Mouse (Mus musculus) thymus, postnatal 14 days (tissue): ENCODE data around the gene Olfr1447.

ENCODE experiments used
- DNase-seq: peaks from one replicate; pipeline ENCODE4 v3.0.0; 2021

The Olfr1447 gene

DNA sequence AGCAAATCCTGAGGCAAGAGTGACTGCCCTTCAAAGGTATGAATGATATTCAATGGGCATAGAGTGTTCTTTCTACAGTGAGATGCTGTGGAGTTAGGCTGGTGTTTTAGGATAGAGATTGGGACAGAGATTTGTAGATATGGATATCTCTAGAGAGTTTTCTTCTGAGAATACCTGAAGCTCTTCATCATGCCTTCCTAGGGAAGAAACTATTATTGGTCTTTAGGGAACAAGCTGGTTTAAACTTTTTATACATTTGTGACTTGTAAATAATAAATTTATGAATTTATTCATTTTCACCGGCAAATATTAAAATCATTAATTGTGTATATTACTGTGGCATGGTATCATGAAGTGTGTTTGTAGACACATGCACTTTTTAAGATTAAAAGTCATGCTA lies at the start of gene Olfr1447:
TSS of gene Olfr1447 (minus strand) at position 101 of the 400 bp plus-strand sequence.
- no peak for DNase-seq

DNA sequence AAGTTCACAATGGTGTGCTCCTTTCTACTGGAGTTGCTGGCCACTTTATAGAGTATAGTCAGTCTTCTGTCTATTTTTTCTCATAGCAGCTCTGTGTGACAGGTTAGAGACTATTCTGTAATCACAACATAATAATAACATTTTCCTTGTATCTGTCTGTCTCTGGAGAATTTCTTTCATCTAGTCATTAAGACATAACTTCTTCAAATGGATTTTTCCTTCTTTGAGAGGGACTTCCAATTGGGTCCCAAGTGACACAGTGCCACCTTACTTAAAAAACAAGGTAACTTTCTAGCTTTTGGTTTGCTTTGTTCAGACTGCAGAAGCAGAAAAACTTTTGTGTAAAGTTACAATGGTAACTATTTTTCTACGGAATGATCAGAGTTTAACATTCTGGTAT lies 46.4 kb upstream of the Olfr1447 start, which contains the start of gene Olfr1450:
TSS of gene Olfr1450 (plus strand) at position 301 of the 400 bp plus-strand sequence.
- no peak for DNase-seq

- no peak for DNase-seq
These were observed 27.0 kb upstream of the Olfr1447 start, which contains the start of gene Olfr1449 for GRCm38 (mm10) chr19:12930540-12930939. TSS of gene Olfr1449 (plus strand) at chr19:12930840.

GRCm38 (mm10) chr19:12924319-12924718 lies 20.8 kb upstream of the Olfr1447 start, which contains the start of gene Olfr1448:
TSS of gene Olfr1448 (minus strand) at chr19:12924419.
- DNase-seq: no peak

GRCm38 (mm10) chr19:12893424-12893823 lies 10.1 kb downstream of the Olfr1447 start, which contains the start of gene Olfr1446:
TSS of gene Olfr1446 (minus strand) at chr19:12893524.
- no peak for DNase-seq

GRCm38 (mm10) chr19:12883555-12883954 lies 20.0 kb downstream of the Olfr1447 start, which contains the start of gene Olfr1445:
TSS of gene Olfr1445 (plus strand) at chr19:12883855.
- DNase-seq: no peak

DNA sequence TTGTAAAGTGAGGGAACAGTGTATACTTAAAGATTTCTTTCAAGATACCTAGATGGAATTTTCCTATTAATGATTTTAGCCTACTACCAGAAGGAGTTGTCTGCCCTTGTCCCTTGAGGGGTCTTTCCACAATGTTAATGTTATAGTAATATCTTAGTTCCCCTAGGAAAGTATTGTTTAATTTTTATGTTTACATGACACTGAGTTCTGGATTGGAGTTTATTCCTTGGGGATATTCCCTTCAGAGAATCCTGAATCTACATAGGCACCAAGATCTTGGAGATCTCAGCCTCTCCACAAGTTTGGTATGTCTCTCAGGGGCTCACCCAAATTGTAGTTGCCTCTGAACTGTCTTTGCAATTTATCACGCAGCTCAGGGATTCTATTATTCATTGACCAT lies 46.6 kb downstream of the Olfr1447 start, which contains the start of gene Olfr1444:
TSS of gene Olfr1444 (plus strand) at position 301 of the 400 bp plus-strand sequence.
- no peak for DNase-seq
